Mouse (Mus musculus) C2C12 (cell line): Measurements from ENCODE around the gene Prelp.

Source experiments
- CEBPB ChIP-seq: IDR thresholded peaks from one replicate; pipeline ENCODE4 v1.6.1; 2011; ENCODE audit warnings: low read depth, mild to moderate bottlenecking, control low read depth, moderate library complexity
- CTCF ChIP-seq: IDR thresholded peaks from one replicate; pipeline ENCODE4 v1.5.1; 2011; ENCODE audit not compliant: control insufficient read depth, insufficient read depth, insufficient read length
- MAX ChIP-seq: IDR thresholded peaks from one replicate; pipeline ENCODE4 v1.6.1; 2011; ENCODE audit warnings: mild to moderate bottlenecking, control low read depth
- USF1 ChIP-seq: IDR thresholded peaks from one replicate; pipeline ENCODE4 v1.6.1; 2011; ENCODE audit warnings: low read depth, mild to moderate bottlenecking, control low read depth, moderate library complexity

- TF ChIP-seq CEBPB (no peak), USF1 (no peak), CTCF (no peak), MAX (no peak)
These were observed 57.8 kb downstream of the Prelp start for GRCm38 (mm10) chr1:133863257-133863997.
